Mouse (Mus musculus) hindbrain, embryonic 11.5 days (tissue): ENCODE results near the gene Ogdhl. TPM values are rescaled to one million over a fixed set of nuclear protein-coding genes. Genes with fewer than 3 reads are reported as not detected.

Source experiments
- ATAC-seq: fragments of 200-750 bp; cut with Nextera tagmentation; 2 replicates; pipeline ENCODE4 v1.8.0; 2017; ENCODE audit warnings: mild to moderate bottlenecking, moderate TSS enrichment, moderate library complexity; ENCODE audit not compliant: low FRiP score
- DNase-seq: peaks from one replicate; pipeline ENCODE4 v3.0.0-alpha.2; 2015; ENCODE audit warnings: low spot score
- H3K27ac ChIP-seq: fragments of 300-500 bp; sonication (generic); 2 replicates; pipeline ENCODE4 v1.5.1; 2014; ENCODE audit warnings: mild to moderate bottlenecking, low read depth, low read length
- H3K27me3 ChIP-seq: fragments of 300-500 bp; sonication (generic); 2 replicates; pipeline ENCODE4 v1.6.1; 2014; ENCODE audit warnings: mild to moderate bottlenecking, low read length, moderate library complexity, mixed read lengths; ENCODE audit not compliant: control insufficient read depth, insufficient read depth
- H3K36me3 ChIP-seq: fragments of 300-500 bp; sonication (generic); 2 replicates; pipeline ENCODE4 v1.6.1; 2014; ENCODE audit warnings: mild to moderate bottlenecking, low read length, moderate library complexity, mixed read lengths; ENCODE audit not compliant: control insufficient read depth, insufficient read depth
- H3K4me1 ChIP-seq: fragments of 300-500 bp; sonication (generic); replicated peaks from 2 replicates; pipeline ENCODE4 v1.6.1; 2014; ENCODE audit warnings: low read length, mixed read lengths; ENCODE audit not compliant: control insufficient read depth, insufficient read depth
- H3K4me2 ChIP-seq: fragments of 300-500 bp; sonication (generic); replicated peaks from 2 replicates; pipeline ENCODE4 v1.6.1; 2014; ENCODE audit warnings: mild to moderate bottlenecking, low read depth, low read length
- H3K4me3 ChIP-seq: fragments of 300-500 bp; sonication (generic); 2 replicates; pipeline ENCODE4 v1.5.1; 2014; ENCODE audit warnings: low read depth, low read length
- H3K9ac ChIP-seq: fragments of 300-500 bp; sonication (generic); 2 replicates; pipeline ENCODE4 v1.6.1; 2014; ENCODE audit warnings: low read depth, low read length
- H3K9me3 ChIP-seq: fragments of 300-500 bp; sonication (generic); 2 replicates; pipeline ENCODE4 v1.6.1; 2016; ENCODE audit warnings: low read length; ENCODE audit not compliant: control insufficient read depth
- WGBS: fragments of 180-500 bp; shearing (Covaris S2); extraction: QIAGEN DNeasy Blood & Tissue Kit; methylation state at CpG from one replicate; pipeline ENCODE4 v1.1.7; 2014; 5-methylcytosine and 5-hydroxymethylcytosine counted together
- polyA plus RNA-seq: library from polyadenylated mRNA; unstranded; fragments of >200 nt; fragmentation: Nextera tagmentation; extraction: Ambion mirVana; gene quantifications from 2 replicates; pipeline ENCODE4 v1.2.1, GENCODE M21; 2014

The Ogdhl gene
- 13.9 and 14.5 TPM in 2 replicates for polyA plus RNA-seq

DNA sequence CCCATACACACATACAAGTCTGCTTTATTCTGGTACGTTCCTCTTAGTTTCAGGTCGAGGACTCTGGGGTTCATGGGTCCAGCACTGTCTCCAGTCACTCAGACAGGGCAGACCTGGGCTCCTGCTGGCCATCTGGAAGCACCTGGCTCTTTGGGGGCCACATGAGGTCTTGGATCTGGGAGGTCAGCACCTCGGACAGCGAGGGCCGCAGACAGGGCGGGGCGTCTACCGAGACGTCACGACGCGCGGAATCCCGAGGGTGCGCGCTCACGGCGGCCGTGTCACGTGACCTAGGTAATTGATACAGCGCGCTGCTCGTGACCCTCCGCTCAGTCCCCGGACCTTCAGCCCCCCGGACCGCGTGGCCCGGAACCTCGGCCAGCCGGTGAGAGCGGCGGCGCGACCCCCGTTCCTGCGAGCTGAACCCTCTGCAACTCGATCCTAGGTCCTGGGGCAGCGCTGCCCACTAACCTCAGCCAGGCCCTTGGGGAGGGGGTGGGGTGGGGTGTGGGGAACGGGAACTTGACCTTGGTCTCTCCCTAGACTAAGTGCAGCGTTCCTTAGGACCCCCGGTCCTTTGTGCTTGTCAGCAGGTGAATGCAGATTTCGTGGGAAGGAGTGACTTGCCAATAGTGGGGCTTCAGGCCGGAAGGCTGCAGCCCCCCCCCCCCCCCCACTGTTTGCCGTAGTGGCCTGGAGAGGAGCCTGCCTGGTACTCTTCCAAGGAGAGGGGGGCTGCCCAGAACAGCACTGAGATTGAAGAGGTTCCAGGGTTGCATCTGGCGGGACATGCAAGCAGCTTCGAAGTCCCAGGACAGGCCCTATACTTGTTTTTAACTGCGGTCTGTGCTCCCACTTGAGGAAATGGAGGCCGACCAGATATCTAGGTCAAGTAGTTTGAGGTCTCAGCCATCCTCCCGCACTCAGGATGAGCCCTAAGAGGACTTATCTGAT is at the start of gene Ogdhl:
Ogdhl (plus strand) TSS at position 288 of the 954 bp plus-strand sequence.
- DNase-seq (peak; percentile 91), ATAC-seq (peak; percentile 87)
- 5% methylated on average over 47 of the region's 50 CpGs for WGBS
- Histone ChIP-seq H3K9ac (peak within 1 kb of the TSS; percentile 81), H3K36me3 (no peaks in the 10 kb centered on the region), H3K27ac (no peak within 1 kb of the TSS), H3K4me3 (peak within 1 kb of the TSS; percentile 62), H3K4me1 (0 out of 2 replicates have a peak, but pooled peaks cover 2% of the 10 kb centered on the region), H3K27me3 (no peaks in the 10 kb centered on the region), H3K4me2 (peak within 1 kb of the TSS; percentile 68), H3K9me3 (no peaks in the 10 kb centered on the region)

- 49% methylated on average over 12 of the region's 12 CpGs for WGBS
- no peak overlapping the region for H3K4me3 ChIP-seq
- no peak for ATAC-seq
- no peaks in the 10 kb centered on the region for H3K36me3 ChIP-seq
- no peaks in the 10 kb centered on the region for H3K27me3 ChIP-seq
- H3K9ac ChIP-seq = no peak overlapping the region
- no peak for DNase-seq
- H3K4me1 ChIP-seq = no peaks in the 10 kb centered on the region
- H3K27ac ChIP-seq = no peak overlapping the region
- no peaks in the 10 kb centered on the region for H3K9me3 ChIP-seq
- no peak overlapping the region for H3K4me2 ChIP-seq
Observed at GRCm38 (mm10) chr14:32301622-32302021, 20.2 kb upstream of the Ogdhl start.

DNA sequence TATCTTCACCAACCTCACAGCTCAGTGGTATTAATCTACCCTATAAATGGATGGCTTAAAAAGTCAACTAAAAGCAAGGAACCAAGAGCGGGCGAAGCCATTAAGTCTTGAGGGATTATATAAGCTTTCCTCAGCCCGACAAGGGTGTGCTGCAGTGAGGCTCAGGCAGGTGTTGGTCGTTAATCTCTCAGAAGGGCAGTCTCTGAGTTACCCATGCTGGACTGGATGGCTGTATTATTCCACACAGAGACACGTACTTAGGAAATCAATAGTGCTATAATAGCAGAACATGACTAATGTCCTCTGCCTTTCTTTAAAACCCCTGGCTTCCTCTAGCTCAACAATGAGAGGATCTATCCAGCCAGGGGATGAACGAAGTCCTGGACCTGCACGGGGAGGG is 19.4 kb upstream of the Ogdhl start:
- ATAC-seq (no peak), DNase-seq (no peak)
- Histone ChIP-seq H3K4me1 (no peaks in the 10 kb centered on the region), H3K9ac (no peak overlapping the region), H3K27me3 (no peaks in the 10 kb centered on the region), H3K4me3 (no peak overlapping the region), H3K9me3 (no peaks in the 10 kb centered on the region), H3K4me2 (no peak overlapping the region), H3K27ac (no peak overlapping the region), H3K36me3 (no peaks in the 10 kb centered on the region)
- 82% methylated on average over 7 of the region's 7 CpGs for WGBS

GRCm38 (mm10) chr14:32304921-32305320 is 16.9 kb upstream of the Ogdhl start:
- WGBS = 87% methylated on average over 8 of the region's 8 CpGs
- H3K9ac ChIP-seq = no peak overlapping the region
- no peak overlapping the region for H3K27ac ChIP-seq
- no peaks in the 10 kb centered on the region for H3K27me3 ChIP-seq
- no peaks in the 10 kb centered on the region for H3K36me3 ChIP-seq
- H3K9me3 ChIP-seq = no peaks in the 10 kb centered on the region
- no peak overlapping the region for H3K4me3 ChIP-seq
- H3K4me1 ChIP-seq = no peaks in the 10 kb centered on the region
- no peak overlapping the region for H3K4me2 ChIP-seq
- no peak for ATAC-seq
- no peak for DNase-seq

DNA sequence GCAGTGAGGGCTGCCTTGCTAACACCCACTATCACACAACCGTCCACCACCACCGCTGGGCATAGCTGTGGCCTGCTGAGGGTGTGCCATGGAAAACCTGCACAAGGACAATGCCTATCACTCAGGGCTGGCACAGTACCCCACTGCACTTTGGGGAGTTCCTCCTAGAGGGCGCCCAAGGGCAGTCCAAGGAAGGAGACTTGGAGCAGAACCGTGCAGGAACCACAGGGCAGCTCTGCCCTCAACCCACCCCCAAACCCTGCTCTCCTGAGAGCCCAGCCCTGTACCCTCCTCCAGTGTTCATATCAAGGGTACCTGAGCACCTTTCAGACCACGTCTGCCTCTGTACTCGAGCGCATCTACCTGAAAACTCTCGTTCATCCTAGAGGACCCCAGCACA is 11.9 kb upstream of the Ogdhl start:
- no peaks in the 10 kb centered on the region for H3K27me3 ChIP-seq
- H3K27ac ChIP-seq = no peak overlapping the region
- H3K4me1 ChIP-seq = no peaks in the 10 kb centered on the region
- H3K9ac ChIP-seq = no peak overlapping the region
- 45% methylated on average over 8 of the region's 8 CpGs for WGBS
- H3K36me3 ChIP-seq = no peaks in the 10 kb centered on the region
- H3K4me2 ChIP-seq = no peak overlapping the region
- peak; percentile 71 for DNase-seq
- no peak overlapping the region for H3K4me3 ChIP-seq
- peak; percentile 40; the same call in 1 of the 2 replicates for ATAC-seq
- no peaks in the 10 kb centered on the region for H3K9me3 ChIP-seq

DNA sequence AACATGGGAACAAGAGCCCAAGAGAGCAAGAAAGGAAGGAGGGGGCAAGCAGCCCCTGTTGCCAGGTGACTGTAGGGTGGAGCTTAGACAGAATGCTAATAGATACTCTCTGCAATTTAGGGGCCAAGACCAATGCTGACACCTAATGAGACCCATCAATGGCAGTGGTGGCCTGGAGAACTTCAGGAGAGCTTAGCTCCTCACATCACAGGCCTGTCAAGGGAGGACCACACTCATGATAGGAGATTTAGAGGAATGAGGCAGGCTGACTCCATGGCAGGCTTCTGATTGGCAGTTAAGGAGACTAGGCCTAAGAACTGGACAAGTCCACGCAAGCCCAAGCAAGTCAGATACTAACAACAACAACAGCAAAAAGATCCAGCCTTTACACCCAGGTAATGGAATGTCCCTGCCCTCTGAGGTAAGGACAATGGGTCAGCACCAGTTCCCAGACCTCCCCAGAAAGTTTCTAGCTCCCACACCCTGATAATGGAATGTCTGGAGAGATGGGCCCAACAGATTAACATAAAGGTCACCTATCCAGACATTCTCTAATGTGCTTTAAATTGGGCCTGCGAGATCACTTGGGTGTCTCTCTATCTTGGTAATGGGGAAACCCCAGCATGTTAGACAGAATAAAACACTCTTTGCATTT is 10.3 kb upstream of the Ogdhl start:
- DNase-seq = no peak
- H3K36me3 ChIP-seq = no peaks in the 10 kb centered on the region
- H3K4me2 ChIP-seq = no peak overlapping the region
- no peaks in the 10 kb centered on the region for H3K27me3 ChIP-seq
- whole genome bisulfite sequencing = 92% methylated on average over 2 of the region's 2 CpGs
- no peak overlapping the region for H3K4me3 ChIP-seq
- no peaks in the 10 kb centered on the region for H3K9me3 ChIP-seq
- H3K9ac ChIP-seq = no peak overlapping the region
- no peak for ATAC-seq
- H3K27ac ChIP-seq = no peak overlapping the region
- H3K4me1 ChIP-seq = no peaks in the 10 kb centered on the region

GRCm38 (mm10) chr14:32317822-32318221 is 4.0 kb upstream of the Ogdhl start:
- ATAC-seq = no peak
- H3K4me1 ChIP-seq = 0 out of 2 replicates have a peak, but pooled peaks cover 2% of the 10 kb centered on the region
- H3K9me3 ChIP-seq = no peaks in the 10 kb centered on the region
- DNase-seq = peak; percentile 51
- H3K36me3 ChIP-seq = no peaks in the 10 kb centered on the region
- H3K27ac ChIP-seq = no peak overlapping the region
- no peak overlapping the region for H3K4me2 ChIP-seq
- no peaks in the 10 kb centered on the region for H3K27me3 ChIP-seq
- WGBS = 7% methylated on average over 4 of the region's 4 CpGs
- H3K9ac ChIP-seq = no peak overlapping the region
- H3K4me3 ChIP-seq = no peak overlapping the region

GRCm38 (mm10) chr14:32323221-32323620 is 1.4 kb downstream of the Ogdhl start:
- 96% methylated on average over 5 of the region's 5 CpGs for WGBS
- 0 out of 2 replicates have a peak, but pooled peaks cover 2% of the 10 kb centered on the region for H3K4me1 ChIP-seq
- H3K9me3 ChIP-seq = no peaks in the 10 kb centered on the region
- no peak overlapping the region for H3K4me2 ChIP-seq
- ATAC-seq (no peak), DNase-seq (no peak)
- no peaks in the 10 kb centered on the region for H3K27me3 ChIP-seq
- H3K36me3 ChIP-seq = no peaks in the 10 kb centered on the region
- H3K27ac ChIP-seq = no peak overlapping the region
- no peak overlapping the region for H3K4me3 ChIP-seq
- H3K9ac ChIP-seq = no peak overlapping the region
